Mouse (Mus musculus) ovary, postnatal 10 days (tissue): ENCODE measurements around the gene Nckap5.
"Not testable (repeated sequence)": the region's sequence is repeated elsewhere in the genome, so short reads cannot be mapped to it uniquely, and the experiment has no call there.

Experiments used
- DNase-seq: peaks from one replicate; pipeline ENCODE4 v3.0.0; 2022; ENCODE audit warnings: low spot score

Nckap5 gene

DNA sequence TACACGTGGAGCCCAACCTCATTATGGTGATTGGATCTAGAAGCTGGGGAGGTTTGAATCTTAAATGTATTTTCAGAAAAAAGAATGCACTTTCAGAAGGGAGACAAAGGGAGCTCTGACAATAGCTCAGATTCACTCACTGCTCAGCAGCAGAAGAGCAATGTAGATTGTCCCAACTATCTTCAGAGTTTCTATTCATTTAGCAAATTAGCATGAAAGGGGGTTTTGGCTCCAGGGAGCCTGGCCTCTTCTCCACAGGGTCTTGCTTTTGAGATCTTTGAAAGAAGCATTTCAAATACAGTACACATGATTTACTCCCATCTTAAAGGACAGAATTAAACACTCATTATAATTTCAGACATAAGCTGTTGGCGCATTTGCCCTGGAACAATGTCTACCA is 662.5 kb downstream of the Nckap5 start:
- DNase-seq = no peak

DNA sequence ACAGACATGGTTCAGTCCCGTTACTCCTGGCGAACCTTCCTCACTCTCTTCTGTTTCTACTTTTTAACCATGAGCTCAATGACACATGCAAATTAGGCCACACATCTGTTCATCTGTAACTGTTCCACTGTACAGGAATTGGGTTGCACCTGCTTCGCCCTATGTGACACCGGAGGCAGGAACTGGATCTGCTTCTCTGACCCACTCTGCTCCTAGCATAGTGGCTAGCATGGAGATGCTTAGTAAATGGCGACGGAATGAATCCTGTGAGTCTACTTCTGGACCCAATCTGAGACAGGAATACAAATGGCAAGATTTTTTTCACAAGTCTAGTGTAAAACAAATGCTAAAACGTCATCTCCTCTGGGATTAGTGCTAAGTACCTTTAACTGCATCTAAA is 663.1 kb downstream of the Nckap5 start:
- no peak for DNase-seq

GRCm38 (mm10) chr1:126159287-126159686 is 671.3 kb downstream of the Nckap5 start:
- no peak for DNase-seq

DNA sequence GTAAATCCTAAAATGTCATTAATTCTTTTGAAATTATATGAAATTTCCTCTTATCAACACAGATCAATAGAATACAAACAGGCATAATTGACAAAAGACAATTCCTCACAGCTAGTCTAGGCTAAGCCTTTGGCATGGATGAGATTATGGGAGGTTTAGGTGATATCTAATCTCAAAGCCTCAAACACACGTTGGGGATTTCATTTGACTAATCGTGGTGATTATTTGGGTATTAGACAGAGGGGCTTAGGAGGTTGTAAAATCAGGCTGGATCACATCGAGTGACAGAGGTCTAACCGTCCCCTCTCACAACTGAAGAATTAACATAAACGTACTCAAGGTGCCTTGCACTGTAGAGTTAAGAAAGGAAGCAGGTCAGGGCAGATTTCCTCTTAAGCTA is 674.8 kb downstream of the Nckap5 start:
- DNase-seq = no peak

- DNase-seq = no peak
Observed at GRCm38 (mm10) chr1:126153516-126154234, 676.9 kb downstream of the Nckap5 start.

DNA sequence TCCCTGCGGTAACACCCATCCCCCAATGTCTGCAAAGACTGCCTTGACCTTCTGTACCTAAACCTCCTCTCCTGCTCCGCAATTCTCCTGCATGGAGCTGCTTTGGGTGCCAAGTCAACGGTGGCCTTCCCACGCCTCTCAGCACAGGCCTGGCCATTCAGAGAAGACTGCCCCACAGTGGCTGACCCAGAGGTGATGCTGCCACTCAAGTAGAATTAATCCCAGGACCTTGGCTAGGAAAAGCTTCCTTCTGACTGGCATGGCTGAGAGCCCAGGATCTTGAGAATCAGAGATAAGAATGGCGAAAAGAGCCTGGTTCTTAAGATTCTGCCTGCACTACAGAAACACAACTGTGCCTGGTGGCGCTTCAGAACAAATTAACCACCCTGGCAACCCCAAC is 678.4 kb downstream of the Nckap5 start:
- no peak for DNase-seq

DNA sequence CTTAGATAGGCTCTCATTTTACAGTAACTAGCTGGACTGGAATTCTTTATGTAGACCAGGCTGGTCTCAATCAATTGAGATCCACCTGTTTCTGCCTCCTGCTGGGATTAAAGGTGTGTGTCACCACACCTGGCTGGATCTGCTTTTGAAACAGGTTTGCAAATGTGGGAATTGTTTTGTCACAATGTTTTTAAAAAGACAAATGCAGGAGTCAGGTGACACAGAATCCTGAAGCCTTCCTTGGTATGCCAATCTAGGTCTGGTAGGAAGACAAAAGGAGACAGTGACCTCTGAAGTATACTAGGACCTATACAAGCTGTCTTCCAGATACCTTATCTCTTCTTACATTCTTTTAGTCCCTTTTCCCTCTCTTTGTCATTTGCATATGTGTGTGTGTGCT is 680.6 kb downstream of the Nckap5 start:
- DNase-seq = no peak

DNA sequence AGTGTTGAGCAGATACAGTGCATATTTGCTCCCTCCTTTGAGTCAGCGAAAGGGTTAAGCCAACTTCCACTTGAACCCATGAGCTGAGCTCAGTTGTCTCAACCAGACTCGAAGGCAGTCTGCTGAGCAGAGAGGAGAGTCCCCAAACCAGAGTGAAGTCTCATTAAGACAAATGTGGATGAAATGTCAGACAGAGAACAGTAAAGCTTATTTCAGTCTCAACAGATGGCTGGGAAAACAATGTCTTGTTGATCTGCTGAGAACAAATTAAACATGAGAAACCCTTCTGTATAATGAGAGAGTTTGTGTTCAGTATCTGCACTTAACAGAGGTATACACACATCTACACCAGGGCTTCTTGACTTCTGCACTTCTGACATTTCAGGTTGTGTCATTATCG is 694.9 kb downstream of the Nckap5 start:
- DNase-seq = no peak

DNA sequence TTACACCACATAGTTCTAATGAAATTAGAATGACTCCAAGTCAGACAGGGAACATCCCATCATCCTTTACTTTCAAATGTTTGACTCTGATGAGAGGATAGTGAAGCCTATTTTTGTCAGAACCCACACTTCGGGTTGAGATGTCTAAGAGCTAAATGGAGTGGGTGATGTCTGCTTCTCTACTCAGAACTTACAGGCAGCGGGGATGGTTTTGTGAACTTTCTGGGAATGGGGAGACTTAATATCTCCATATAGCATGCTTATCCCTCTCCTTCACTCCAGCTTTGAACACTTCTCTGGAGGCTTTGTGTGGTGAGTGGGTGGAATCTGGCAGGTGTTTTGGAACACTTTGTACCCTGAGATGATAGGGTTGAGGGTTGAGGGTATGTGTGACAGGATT is 698.3 kb downstream of the Nckap5 start:
- no peak for DNase-seq

DNA sequence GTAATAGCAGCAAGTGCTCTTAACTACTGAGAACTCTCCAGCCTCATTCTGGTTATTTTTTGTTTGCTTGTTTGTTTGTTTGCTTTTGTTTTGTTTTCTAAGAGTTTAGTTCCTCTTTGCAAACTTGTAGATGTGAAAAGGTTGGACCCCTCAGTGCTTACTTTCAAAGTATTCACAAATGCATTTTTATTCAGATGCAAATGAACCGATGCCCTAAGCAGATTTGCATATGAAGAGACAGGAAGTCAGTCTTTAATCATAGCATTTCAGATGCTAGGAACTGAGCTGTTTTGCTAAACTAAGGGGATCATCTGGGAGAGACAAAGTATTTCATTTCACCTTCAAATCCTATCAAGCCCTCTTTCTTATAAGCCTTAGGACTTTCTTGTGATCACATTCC is 701.5 kb downstream of the Nckap5 start:
- DNase-seq = no peak

GRCm38 (mm10) chr1:126123111-126123510 is 707.5 kb downstream of the Nckap5 start:
- no peak for DNase-seq

DNA sequence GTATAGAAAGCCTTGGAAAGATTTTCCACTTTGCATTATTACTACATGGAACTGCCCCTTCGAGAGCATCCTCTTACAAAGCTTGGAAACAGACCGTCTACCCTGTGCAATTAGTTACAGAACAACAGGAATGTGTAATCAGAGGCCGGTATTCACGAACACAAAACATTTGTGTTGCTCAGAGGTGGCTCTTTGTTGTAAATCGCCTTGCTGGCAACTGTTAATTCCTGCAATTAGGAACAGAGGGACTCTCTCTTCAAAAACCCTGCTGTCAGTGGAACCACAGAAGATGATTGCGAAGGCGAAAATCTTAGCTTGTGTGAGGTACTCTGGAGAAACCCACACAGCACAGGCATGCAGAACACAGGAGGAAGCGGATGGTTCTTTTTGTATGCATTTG is 710.1 kb downstream of the Nckap5 start:
- DNase-seq = no peak

DNA sequence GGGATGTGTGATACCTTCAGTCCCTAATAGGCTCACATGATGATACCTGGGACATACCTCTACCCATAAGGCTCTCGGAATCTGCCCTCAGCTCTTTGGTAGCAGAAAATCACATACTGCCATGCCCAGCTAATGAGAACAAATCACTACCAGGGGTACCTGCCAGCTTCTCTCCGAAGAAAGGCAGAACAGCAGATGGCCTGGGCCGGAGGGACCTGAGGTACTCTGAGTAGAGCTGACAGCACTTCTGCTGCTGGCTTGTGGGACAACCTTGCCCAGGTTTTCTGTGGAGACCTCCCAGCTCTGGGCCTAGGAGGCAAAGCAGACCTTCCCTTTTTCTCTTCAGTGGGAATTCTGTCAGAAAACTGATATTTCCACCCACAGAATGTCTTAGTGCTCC is 714.6 kb downstream of the Nckap5 start:
- no peak for DNase-seq

DNA sequence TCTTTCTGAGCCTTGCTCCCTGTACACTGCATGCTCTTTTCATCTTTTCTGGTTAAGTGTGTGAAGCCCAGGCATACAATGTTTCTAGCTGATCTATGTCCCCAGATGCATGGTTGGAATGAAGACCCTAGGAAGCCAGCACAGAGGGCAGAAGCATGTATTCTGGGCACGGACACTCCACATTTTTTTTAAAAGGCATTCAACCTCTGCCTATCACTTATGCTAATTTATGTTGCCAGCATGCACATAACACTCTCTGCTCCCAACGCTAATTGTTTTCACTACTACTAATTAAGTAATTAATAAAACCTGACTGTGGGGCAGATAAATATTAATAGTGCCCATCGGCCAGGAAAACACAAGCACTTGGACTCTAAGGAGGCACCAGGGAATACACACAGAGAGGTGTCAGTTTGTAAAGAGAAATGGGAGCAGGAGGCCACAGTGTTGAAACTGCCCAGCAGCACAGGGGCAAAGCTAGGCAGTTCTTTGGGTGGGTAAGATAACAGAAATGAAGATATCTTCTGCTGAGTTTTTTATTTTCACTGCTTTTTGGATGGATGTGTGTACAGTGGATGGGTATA is 724.8 kb downstream of the Nckap5 start:
- DNase-seq = no peak

DNA sequence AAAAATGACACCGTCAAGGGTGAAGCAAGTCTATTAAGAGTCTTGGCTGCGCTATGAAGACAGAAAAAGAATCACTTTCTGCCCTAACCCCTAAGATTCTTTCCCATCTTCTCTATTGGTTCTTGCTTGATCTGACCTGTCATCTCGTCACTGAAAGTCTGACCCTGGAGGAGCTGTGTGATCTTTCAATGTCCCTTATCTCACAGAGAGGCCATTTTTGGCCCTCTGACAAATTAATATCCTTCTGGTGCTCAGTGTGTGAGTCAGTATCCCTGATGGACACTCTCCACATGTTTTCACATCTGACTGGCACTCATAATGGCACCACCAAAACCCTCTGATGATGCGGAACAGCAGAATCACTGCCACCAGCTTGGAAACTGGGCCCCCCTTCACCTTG is 736.3 kb downstream of the Nckap5 start:
- DNase-seq = no peak

DNA sequence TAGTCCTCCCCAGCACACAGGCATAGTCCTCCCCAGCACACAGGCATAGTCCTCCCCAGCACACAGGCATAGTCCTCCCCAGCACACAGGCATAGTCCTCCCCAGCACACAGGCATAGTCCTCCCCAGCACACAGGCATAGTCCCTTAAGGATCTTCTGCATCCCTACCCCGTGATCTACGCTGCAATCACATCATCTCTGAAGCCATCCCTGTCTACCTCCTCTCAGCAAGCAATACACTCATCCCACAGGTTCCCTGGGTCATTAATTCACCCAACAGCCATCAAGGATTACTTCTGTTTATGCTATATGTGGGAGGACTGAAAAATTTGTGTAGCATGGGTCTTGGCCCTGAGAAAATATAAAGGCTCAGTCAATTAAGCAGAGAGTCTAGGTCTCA is 738.6 kb downstream of the Nckap5 start:
- DNase-seq = not testable (repeated sequence)

- DNase-seq = no peak
Observed at GRCm38 (mm10) chr1:126087181-126087580, 743.4 kb downstream of the Nckap5 start.

GRCm38 (mm10) chr1:126076312-126076711 is 754.3 kb downstream of the Nckap5 start:
- no peak for DNase-seq

DNA sequence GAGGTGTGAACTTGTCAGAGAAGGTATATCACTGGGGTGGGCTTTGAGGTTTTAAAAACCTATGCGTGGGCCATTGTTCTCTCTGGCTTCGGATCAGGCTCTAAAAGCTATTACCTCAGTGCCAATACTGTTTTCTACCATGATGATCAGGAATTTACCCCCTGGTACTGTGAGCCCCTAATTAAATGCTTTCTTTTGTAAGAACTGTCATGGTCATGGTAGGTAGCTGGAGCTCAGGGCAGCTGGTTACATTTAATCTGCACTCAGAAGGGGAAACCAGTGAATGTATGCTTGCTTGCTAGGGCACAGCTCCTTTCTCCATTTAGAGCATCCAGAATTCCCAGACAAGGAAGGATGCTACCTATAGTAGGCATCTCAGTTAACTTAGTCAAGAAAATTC is 759.7 kb downstream of the Nckap5 start:
- DNase-seq = no peak

- no peak for DNase-seq
Observed at GRCm38 (mm10) chr1:126051491-126051890, 779.1 kb downstream of the Nckap5 start.

DNA sequence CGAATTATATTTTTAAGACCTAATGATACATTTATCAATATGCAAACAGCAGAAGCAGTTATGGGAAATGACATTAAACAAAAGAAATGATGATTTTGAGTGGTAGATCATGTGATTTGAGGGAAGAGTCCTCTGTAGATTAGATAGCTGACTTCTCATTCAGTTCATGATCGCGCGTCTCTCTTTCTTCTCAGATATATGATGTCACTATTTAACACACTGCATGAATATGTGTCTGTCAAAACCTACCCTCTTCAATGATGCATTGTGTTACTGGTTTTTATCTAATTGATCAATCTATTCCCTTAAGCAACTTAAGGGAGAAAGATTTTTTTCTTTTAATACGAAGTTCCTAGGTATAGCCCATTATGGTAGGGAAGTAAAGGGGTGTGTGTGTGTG is 787.7 kb downstream of the Nckap5 start:
- DNase-seq = no peak

GRCm38 (mm10) chr1:126027536-126027935 is 803.1 kb downstream of the Nckap5 start:
- no peak for DNase-seq

DNA sequence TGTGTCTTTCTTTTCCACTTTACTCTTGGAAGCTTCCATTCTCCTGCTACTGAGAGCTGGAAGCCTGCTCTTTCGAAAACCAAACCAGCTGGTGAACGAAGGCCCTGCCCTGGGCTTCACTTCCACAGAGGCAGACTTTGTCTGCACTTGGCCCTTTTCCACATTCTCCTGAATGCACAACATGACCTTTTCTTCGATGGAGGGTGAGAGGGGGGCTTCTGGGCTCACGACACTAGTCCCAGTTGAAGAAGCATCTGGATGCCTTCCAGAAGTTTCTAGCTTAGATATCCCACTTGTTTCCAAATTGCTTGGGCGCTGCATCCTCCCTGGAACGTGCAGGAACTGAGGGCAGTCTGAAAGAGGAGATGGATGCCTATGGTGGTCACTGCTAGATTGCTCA is 806.1 kb downstream of the Nckap5 start:
- no peak for DNase-seq

DNA sequence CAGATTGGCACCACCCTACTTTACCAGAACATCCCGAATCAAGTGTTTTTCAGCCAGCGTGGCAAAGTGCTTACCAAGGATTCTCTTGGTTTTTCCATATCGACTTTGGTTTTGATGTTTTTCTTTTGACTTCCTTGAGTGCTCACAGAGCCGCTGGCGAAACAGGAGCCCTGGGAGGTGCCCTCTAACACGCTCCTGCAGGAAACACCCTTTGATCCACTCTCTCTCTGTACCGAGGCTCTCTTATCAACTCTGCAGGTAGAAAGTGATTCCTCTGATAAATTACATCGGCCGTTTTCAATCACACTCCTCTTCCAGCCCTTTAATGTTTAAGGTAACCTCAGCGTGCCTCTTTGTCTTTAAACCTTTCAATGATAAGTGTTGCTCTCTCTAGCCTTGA is 807.6 kb downstream of the Nckap5 start:
- DNase-seq = no peak
